Mouse (Mus musculus) cerebellum, adult 2 months (tissue): Measurements from ENCODE around the gene Unc79.

Source experiments
- CTCF ChIP-seq: fragments of 200-500 bp; IDR thresholded peaks from 2 replicates; pipeline ENCODE4 v1.5.1; 2011; ENCODE audit warnings: low read depth, mild to moderate bottlenecking, control low read depth, low read length, moderate library complexity, borderline replicate concordance; ENCODE audit not compliant: insufficient read depth
- POLR2A ChIP-seq: fragments of 200-500 bp; IDR thresholded peaks from 2 replicates; pipeline ENCODE4 v1.6.1; 2011; ENCODE audit warnings: low read length, control low read depth, borderline replicate concordance; ENCODE audit not compliant: insufficient read depth

GRCm38 (mm10) chr12:103095160-103095559 is 146.5 kb downstream of the Unc79 start:
- no peak for TF ChIP-seq CTCF
- TF ChIP-seq POLR2A: no peak
